Mouse (Mus musculus) gastrocnemius, postnatal 36 days (tissue): ENCODE results near the gene Lgalsl. TPM values are rescaled to one million over a fixed set of nuclear protein-coding genes. Genes with fewer than 3 reads are reported as not detected.

Experiments
- DNase-seq, 2 experiments: peaks; one replicate each; pipeline ENCODE4 v3.0.0; 2022
- intact Hi-C: fragments of 180-260 bp; cut with DNase I; formaldehyde crosslinking; loops from one replicate; pipeline ENCODE4 v1.15.1; 2025
- total RNA-seq, 2 experiments: library from RNA; stranded (reverse); gene quantifications; 2 replicates each; pipeline ENCODE4 v1.2.3; 2021

Lgalsl gene
- total RNA-seq, 2 experiments from 2014 or later: 67.3 to 74.4 TPM

GRCm38 (mm10) chr11:20788070-20788469 lies 42.8 kb downstream of the Lgalsl start:
- no peak for DNase-seq
- intact Hi-C loops: no loop called here

DNA sequence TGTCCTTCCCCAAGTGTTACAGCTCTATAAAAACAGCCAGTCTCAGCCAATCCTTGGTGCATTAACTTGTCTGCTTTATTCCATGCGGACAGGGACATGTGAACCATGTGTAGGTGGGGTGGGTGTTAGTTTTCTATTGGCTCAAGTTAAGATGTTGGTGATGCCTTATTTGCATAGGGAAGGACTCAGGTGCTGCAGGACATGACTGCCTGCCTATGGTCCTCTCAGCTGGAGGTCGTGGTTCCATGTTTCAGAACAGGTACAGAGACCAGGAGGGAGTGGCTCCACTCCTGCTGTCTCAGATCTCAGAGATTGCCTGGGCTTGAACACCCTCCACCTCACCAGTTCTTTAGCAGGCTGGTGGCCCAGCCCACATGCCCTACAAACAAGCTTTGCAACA lies 44.7 kb downstream of the Lgalsl start:
- intact Hi-C loops: no loop called here
- no peak for DNase-seq

DNA sequence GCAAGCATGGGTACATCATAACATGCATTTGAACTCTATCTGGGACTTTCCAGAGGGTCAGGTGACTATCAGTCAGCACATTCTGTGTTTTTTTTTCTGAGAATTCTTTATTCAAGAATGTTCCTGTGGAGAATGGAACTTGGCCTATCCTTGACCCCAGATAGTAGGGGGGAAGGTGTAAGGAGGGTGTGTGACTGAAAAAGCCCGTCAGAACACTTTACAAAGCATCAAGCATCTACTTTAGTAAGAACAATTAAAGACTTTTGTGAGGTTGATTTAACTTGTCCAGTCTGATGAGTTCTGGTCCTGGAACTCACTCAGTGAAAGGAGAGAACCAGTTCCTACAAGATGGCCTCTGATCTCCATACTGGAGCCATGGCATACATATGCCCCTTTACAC lies 45.7 kb downstream of the Lgalsl start:
- DNase-seq: no peak
- intact Hi-C loops: no loop called here

GRCm38 (mm10) chr11:20784776-20785175 lies 46.1 kb downstream of the Lgalsl start:
- DNase-seq: no peak
- intact Hi-C loops: no loop called here

- intact Hi-C loops: no loop called here
Observed at GRCm38 (mm10) chr11:20783467-20783866, 47.4 kb downstream of the Lgalsl start.

GRCm38 (mm10) chr11:20782620-20783019 lies 48.2 kb downstream of the Lgalsl start:
- intact Hi-C loops: no loop called here
- no peak for DNase-seq

More at GRCm38 (mm10) chr11:20783467-20783866, 47.4 kb downstream of the Lgalsl start:
- DNase-seq: no peak

GRCm38 (mm10) chr11:20780312-20780711 lies 50.5 kb downstream of the Lgalsl start:
- intact Hi-C loops: no loop called here

DNA sequence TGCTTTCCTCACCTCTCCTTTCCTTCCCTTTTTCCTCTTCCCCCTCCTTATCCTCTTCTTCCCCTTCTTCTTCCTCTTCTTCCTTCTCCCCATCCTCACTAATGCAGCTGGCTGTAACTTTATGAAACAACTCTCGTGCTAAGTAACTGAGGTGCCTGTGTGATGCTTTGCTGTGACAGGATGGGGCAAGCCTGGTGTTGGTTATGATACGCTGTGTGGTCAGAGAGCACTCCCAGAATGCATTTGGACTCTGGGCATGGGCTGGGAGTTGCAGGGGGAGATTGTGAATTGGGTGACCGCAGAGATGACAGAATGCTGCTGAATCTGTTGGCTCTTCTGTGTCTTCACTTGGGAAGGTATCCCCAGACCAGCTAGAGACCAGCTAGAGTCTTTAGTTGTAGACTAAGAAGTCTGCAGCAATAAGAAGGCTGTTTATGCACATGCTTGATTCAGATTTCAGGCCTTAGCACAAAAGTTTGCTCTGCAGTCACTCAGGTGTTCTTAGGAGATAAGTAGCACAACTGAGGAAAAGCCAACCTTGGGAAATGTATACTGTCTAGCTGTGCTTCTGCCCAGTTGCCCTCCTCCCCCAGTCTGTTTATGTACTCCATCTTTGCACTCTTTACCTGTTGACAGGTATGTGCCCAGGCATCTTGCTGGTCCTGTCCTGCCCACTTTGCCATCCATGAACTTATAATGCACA lies 51.8 kb downstream of the Lgalsl start:
- no peak for DNase-seq
- intact Hi-C loops: no loop called here

More at GRCm38 (mm10) chr11:20780312-20780711, 50.5 kb downstream of the Lgalsl start:
- no peak for DNase-seq

DNA sequence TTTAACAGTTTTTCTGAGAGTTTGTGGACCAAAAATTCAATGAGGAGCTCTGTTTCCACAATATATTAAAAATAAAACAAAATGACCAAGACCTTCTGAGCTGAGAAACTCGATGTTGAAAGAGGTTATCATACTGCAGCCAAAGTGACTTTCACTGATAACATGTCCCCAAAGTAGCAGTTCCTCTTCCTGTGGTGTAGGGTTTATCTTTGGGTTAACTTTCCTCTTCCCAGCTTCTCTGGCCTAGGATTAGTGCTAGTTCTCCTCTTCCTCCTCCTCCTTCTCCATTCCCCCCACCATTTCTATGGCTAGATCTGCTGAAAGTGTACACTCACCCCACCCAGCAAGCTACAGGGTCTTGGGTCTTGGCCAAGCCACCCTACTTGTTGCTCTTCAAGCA lies 52.6 kb downstream of the Lgalsl start:
- DNase-seq: no peak
- intact Hi-C loops: no loop called here

DNA sequence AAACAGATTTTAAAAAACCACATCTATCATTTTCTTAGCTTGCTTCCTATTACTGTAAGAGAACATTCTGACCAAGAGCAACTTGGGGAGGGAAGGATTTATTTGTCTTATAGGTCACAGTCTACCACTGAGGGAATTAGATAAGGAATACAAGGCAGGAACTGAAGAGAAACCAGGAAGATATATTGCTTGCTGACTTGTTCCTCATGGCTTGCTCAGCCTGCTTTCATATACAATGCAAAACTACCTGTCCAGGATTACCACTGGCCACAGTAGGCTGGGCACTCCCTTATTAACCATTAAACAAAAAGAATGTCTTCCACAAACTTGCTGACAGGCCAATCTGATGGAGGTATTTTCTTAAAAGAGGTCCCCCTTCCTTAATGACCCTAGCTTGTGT lies 54.2 kb downstream of the Lgalsl start:
- DNase-seq: no peak
- intact Hi-C loops: no loop called here

Other genes starting within 250 kb of the Lgalsl start
- 10 to 100 TPM; 14.3 to 15.1 TPM for gene Aftph, start 89.5 kb downstream of the Lgalsl start, total RNA-seq